Mouse (Mus musculus): Measurements from ENCODE around the gene Grid2. TPM values are rescaled to one million over a fixed set of nuclear protein-coding genes. Genes with fewer than 3 reads are reported as not detected.
A peak's percentile ranks its signal among the peaks of the same experiment; 100 is the strongest.

Gene Grid2
- total RNA-seq, 2 experiments from 2014 or later: 23.6 to 28.0 TPM

DNA sequence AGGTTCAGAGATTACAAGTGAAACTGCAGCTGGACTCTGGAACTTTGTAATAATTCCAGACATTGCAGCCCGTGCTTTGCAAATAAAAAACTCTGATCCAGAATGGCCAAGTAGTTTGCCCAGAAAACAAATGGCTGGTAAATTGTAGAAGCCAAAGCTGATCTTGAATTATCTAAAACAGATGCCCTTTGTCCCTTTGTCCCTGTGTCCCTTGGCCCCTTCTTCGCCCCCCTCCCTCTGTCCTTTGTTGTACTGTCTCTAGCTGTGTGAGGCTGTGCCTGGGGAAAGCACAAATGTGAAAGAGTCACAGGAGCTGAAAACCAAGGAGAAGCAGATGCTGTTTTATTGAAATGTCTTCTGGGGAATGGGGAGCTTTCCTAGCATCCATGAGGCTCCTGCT is 1341.2 kb downstream of the Grid2 start:
- no peak for DNase-seq (ENCODE audit: low spot score in 2 of 2)

DNA sequence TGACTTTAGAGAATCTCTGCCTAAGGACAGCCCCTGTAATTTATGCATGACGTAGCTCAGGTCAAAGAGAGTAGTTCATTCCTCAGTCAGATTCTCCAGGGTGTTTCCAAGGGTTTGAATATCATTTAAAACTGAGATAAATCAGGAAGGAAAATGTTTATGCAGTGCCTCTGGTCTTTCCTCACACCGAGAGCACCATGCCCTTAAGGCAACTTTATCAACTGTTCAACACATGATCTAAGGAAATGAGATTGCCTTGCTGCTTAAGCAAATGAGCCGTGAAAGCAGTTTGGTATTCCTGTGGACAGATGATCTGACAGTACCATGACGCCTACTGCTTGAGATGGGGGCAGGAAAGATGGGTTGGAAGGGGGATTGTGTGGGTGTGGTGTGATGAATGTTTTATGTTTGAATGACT is 1342.5 kb downstream of the Grid2 start:
- DNase-seq (ENCODE audit: low spot score in 2 of 2): no peak

GRCm38 (mm10) chr6:64605753-64606152 is 1350.1 kb downstream of the Grid2 start:
- DNase-seq (ENCODE audit: low spot score in 2 of 2): no peak

GRCm38 (mm10) chr6:64607041-64607440 is 1351.4 kb downstream of the Grid2 start:
- no peak for DNase-seq (ENCODE audit: low spot score in 2 of 2)

GRCm38 (mm10) chr6:64607942-64608341 is 1352.3 kb downstream of the Grid2 start:
- DNase-seq (ENCODE audit: low spot score in 2 of 2): peak; percentile 44

DNA sequence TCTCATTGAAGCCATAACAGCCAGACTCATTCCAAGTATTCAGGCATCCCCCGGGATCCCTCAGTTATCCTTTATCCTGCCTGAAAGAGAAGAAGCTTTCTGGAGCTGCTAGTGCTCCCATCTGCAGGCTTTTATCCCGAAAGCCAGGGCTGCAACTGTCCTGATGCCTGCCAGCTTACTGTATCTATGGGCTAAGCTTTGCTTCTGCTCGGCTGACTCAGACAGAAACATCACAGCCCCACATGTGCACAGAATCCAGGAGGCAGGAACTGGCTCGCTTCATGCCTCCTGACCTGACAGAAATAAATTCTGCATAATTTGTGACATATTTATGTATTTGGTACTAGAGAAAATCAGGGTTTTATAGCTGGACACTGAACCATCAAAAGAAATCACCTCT is 1361.2 kb downstream of the Grid2 start:
- no peak for DNase-seq (ENCODE audit: low spot score in 2 of 2)

DNA sequence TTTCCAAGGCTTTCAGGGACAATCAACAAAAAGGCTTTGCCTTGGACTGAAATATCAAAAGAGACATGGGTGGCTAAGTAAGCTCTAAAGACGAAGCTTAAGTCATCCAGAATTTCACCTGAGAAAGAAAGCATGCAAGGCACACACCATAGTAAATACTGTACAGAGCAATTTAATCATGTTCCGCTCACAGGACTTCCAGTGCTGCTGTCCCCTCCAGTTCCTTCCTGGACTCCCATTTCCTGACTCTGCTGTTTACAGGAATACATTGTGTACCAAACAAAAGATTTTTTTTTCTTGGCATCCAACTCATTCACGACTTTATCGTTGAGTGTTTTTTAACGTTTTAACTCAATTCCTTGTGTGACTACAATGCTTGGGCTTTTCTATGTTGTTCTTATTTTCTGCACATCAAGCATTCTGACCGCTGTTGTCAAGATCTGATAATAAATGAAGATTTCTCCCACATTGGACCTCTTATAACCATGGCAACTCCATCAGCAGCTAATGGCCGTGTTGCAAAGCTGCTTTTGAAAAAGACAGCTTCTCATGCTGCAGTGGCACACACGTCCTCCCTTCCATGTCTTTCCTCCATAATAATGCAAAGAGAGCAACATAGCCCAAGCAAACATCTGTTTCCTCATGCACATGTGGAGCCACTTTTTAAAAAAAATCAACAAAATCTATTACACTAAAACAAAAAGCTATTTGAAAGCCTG is 1361.9 kb downstream of the Grid2 start:
- no peak for DNase-seq (ENCODE audit: low spot score in 2 of 2)

DNA sequence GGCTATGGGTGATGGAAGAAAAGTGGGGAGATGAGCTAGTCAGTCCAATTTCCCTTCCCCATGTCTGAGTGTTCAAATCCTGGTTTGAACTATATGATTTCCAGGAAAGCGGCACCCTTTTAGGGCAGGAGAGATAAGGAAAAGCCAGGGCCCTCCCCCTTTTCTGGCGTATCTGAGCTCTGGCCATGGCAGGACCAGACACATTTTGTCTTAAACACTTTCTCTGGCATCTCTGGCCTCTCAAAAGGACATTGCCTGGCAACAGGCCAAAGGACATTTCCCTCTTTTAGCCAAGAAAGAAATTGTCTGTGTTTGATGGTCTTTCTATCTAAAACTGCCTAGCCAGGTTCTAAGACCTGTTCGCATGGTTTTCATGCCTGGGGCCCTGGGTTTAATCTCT is 1367.7 kb downstream of the Grid2 start:
- no peak for DNase-seq (ENCODE audit: low spot score in 2 of 2)

DNA sequence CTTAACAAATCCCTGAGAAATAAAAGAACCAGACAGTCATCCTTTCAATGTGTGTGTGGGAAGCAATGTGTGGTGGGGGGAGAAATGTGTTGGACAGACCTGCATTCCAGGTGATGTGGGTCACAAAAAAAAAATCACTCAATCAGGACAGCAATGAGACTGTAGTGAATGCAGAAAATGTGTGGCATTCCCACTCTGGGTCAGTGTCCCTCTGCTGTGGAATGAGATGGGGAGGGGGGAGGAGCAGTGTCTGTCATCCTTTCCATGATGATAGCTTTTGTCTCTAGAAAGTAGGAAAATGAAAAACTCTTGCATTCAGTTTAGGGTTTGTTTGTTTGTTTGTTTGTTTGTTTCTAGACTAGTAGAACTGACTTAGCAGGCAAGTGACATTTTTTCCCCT is 1392.0 kb downstream of the Grid2 start:
- no peak for DNase-seq (ENCODE audit: low spot score in 2 of 2)

DNA sequence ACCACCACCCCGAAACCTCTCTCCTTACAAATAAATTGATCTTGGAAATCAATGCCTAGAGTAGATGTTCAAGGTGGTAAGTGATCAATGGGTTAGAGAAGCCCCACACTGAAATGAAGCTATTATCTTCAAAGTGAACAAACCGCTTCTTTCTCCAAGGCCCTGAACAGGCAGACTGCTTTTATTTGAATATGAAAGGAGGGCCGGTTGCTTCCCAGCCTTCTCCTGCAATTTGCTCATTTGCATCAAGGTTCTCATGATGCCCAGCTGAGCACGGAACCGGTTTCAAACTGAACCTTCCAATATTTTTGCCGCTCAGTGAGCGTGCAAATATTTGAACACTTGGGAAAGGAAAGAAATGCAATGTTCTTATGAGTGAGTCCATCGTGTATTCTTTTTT is 1392.5 kb downstream of the Grid2 start:
- DNase-seq (ENCODE audit: low spot score in 2 of 2): no peak

DNA sequence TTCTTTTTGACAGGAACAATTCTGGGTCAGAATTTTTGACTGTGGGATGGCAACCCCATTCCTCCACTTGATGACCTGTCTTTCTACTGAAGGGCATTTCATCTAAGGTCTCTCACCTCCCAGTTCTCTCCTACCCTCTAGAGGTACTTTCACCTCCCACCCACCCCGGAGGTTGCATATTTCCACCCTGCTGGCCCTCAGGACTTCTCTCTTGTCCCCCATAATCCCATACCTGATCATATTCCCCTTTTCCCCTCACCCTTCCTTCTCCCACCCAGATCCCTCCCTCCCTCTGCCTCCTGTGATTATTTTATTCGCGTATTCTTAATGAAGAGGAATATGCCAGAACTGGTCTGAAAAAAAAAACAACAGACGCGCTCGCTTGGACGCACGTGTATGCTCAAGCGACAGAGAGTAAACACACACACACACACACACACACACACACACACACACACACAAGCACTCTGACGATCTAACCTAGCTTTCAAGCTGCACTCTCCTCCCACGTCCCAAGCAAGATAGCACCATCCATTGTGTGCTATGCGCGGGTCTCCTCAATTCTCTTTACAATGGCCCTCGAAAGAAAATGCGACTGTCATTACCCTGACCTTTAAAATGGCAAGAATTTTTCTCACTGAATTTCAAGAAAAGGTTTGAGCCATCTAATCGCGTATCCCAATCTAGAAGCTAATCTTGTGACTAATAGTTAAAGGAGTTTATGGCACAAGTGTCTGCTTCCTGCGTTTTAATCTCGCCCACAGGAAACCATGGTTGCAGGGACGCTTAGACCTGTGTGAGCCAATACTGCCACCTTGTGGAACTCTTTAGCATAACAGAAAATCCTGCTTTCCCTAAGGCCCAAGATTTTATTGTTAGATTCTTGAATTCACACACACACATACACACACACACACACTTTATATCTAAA is 1393.9 kb downstream of the Grid2 start:
- peak; percentile 59 to 74 for DNase-seq (ENCODE audit: low spot score in 2 of 2)

GRCm38 (mm10) chr6:64650765-64651164 is 1395.1 kb downstream of the Grid2 start:
- no peak for DNase-seq (ENCODE audit: low spot score in 2 of 2)

GRCm38 (mm10) chr6:64671010-64671409 is 1415.3 kb downstream of the Grid2 start:
- DNase-seq (ENCODE audit: low spot score in 2 of 2): no peak

DNA sequence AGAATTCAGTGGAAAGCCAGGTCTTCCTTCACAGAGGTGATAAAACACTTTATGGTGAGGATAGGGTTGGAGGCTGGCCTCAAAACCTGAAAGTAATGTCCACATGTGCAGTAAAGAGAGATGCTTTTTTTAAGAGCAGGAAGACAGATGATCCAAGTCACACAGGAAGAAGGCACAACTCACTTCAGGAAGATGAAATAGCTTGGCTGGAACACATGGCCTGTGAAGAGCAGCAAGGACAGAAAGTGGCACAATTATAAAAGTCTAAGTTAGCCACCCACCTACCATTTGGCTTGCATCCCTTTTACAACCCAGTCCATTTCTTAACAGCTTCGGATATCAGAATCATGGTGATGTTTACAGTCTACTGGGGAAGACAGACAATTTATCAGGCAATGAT is 1423.1 kb downstream of the Grid2 start:
- DNase-seq (ENCODE audit: low spot score in 2 of 2): no peak

GRCm38 (mm10) chr6:64683974-64684373 is 1428.3 kb downstream of the Grid2 start:
- peak; percentile 56 to 67 for DNase-seq (ENCODE audit: low spot score in 2 of 2)

DNA sequence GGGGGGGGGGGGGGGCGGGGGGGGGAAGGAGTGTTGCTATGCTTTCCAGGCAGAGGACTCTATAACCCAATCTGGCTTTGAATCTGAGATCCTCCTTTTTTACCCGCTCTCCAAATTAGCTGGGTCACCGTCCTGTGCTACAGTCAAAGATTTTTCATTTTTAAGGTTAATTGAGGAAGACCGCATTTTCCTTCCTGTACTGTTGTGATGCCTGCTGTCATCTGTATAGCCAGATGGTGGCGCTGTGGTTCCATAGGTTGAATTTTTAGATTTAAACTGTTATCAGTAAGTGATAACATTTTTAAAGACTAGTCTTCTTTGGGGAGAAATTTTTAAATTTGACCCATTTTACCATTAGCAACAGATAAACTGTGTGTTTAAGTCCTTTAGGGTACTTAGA is 1429.3 kb downstream of the Grid2 start:
- DNase-seq (ENCODE audit: low spot score in 2 of 2): peak; percentile 64 to 78

DNA sequence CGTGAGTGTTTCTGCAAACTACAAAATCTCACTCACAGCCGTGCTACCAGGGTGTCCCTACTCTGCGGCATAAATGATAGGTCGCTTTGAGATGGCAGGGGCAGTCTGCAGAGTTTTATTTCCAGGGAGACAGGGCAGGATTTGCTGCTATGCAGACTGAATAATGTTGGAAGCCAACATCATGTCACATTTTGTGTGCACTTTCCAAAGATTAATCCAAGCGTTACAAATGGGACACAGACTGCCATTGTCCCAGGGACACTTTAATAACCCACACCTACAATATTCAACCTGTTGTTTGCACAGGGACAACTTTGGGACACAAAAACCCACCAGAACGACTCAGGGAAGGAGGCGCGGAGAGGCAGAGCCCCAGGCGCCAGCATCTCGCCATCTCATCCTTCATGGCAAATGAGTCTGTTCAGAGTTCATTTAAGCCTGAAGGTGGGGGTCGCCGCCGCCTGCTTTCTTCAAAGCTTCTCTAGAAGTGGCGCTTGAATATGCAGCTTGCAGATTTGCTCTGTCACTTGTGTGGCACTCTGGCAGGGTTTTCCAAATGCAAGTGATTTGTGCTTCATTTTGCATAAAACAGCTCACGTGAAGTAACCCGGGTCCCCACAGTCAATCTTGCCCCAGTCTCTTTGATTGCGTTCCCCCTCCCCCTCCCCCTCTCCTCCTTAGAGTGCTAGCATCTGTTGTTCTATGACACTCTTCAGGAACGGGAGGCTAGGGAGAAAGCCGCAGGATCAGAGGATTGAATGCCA is 1432.7 kb downstream of the Grid2 start:
- no peak for DNase-seq (ENCODE audit: low spot score in 2 of 2)

DNA sequence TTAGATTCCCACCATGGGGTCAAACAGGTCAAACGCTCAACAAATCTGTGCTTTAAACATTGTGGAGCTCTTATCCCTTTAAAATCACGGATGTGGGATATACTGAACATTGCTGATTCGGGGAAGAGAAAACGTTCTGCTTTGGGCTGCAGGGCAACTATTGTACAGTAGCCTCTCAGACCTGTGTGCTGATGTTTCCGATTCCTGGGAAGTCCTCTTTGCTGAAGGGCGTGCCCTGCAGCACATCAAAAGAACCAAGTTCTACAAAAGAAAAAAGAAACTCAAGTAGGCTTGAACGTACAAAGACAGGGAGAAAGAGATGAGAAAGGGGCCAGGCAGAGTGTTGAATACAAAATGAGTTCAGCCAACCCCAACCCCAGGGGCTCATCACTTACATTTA is 1439.0 kb downstream of the Grid2 start:
- DNase-seq (ENCODE audit: low spot score in 2 of 2): no peak

DNA sequence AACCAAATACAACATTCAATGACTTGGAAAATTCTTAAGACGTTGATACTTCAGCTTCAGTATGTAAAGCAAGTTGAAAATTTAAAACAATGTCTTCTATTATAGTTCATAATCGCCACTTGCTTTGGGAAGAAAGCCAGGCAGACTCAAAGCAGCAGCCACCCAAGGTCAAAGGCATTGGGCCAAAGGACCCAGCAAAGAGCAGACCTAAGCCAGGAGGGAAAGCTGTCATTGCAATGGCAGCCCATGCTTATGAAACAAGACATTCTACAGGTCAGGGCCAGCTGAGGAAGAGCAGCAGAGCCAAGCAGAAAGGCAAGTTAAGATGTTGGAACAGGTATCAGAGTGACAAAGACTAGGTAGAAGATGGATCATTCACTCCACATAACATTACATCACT is 1448.0 kb downstream of the Grid2 start:
- DNase-seq (ENCODE audit: low spot score in 2 of 2): no peak

DNA sequence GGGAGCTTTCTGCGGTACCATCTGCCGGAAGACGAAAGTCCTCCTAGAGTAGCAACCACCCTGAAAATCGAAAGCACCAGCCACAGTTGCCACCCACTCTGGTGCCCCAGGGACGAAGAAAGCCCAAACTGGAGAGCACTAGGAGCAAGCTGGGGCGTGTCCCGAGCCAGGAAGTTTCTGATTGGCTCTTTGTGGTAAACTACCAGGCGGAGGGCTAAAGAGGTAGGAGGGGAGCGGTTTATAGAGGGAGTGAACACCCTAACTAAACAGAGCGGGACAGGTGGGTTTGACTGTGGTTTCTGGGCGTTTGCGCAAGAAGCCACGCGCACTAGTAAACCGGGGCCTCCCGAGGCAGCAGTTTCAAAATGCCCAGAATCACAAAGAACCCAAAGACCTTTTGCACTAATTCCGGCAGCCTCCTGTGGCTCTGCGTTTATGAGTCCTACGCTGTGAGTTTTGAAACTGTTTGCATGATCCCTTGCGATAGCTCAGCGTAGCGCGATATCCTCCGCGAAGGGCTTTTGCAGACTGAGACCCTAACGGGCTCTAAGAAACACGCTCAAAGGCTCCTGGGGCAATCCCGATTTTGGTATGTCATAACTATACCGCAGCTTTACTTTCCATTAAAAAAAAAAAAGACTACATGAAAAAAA is 1472.2 kb downstream of the Grid2 start:
- DNase-seq (ENCODE audit: low spot score in 2 of 2): no peak

Measured in layer of hippocampus, postnatal 10 days (tissue).